Mouse (Mus musculus): ENCODE data around the gene Slc34a1.

Gene Slc34a1

GRCm38 (mm10) chr13:55398088-55398487 lies at the start of gene Slc34a1:
Gene Slc34a1 (plus strand): TSS chr13:55398187.
- no peak for DNase-seq (ENCODE audit: low read depth)

GRCm38 (mm10) chr13:55361145-55361544 lies 36.8 kb upstream of the Slc34a1 start:
- DNase-seq (ENCODE audit: low read depth), result no peak

GRCm38 (mm10) chr13:55361974-55362452 lies 36.0 kb upstream of the Slc34a1 start:
- no peak for DNase-seq (ENCODE audit: low read depth)

GRCm38 (mm10) chr13:55362453-55363060 lies 35.4 kb upstream of the Slc34a1 start, which contains the start of gene Lman2:
Gene Lman2 (minus strand): TSS chr13:55362783.
- DNase-seq (ENCODE audit: low read depth), result peak; percentile 93

GRCm38 (mm10) chr13:55368401-55368800 lies 29.6 kb upstream of the Slc34a1 start:
- DNase-seq (ENCODE audit: low read depth), result no peak

GRCm38 (mm10) chr13:55369531-55370114 lies 28.4 kb upstream of the Slc34a1 start, which contains the start of gene Rgs14:
Gene Rgs14 (plus strand): TSS chr13:55369732.
- DNase-seq (ENCODE audit: low read depth), result peak; percentile 56

- DNase-seq (ENCODE audit: low read depth), result no peak
Observed at GRCm38 (mm10) chr13:55370234-55370633, 27.8 kb upstream of the Slc34a1 start.

- no peak for DNase-seq (ENCODE audit: low read depth)
Observed at GRCm38 (mm10) chr13:55371007-55371681, 26.8 kb upstream of the Slc34a1 start.

GRCm38 (mm10) chr13:55371740-55372139 lies 26.2 kb upstream of the Slc34a1 start:
- no peak for DNase-seq (ENCODE audit: low read depth)

GRCm38 (mm10) chr13:55374206-55374924 lies 23.6 kb upstream of the Slc34a1 start:
- no peak for DNase-seq (ENCODE audit: low read depth)

GRCm38 (mm10) chr13:55375877-55376276 lies 22.1 kb upstream of the Slc34a1 start:
- DNase-seq (ENCODE audit: low read depth), result no peak

- DNase-seq (ENCODE audit: low read depth), result no peak
Observed at GRCm38 (mm10) chr13:55378907-55379580, 18.9 kb upstream of the Slc34a1 start.

GRCm38 (mm10) chr13:55381790-55382189 lies 16.2 kb upstream of the Slc34a1 start:
- no peak for DNase-seq (ENCODE audit: low read depth)

- DNase-seq (ENCODE audit: low read depth), result no peak
Observed at GRCm38 (mm10) chr13:55390644-55391043, 7.3 kb upstream of the Slc34a1 start.

GRCm38 (mm10) chr13:55391626-55392029 lies 6.4 kb upstream of the Slc34a1 start:
- DNase-seq (ENCODE audit: low read depth), result no peak

- DNase-seq (ENCODE audit: low read depth), result no peak
Observed at GRCm38 (mm10) chr13:55392933-55393332, 5.1 kb upstream of the Slc34a1 start.

GRCm38 (mm10) chr13:55399300-55400038 lies 1.5 kb downstream of the Slc34a1 start:
- DNase-seq (ENCODE audit: low read depth), result no peak

- no peak for DNase-seq (ENCODE audit: low read depth)
Observed at GRCm38 (mm10) chr13:55400039-55400346, 2.0 kb downstream of the Slc34a1 start.

GRCm38 (mm10) chr13:55403266-55403665 lies 5.3 kb downstream of the Slc34a1 start:
- DNase-seq (ENCODE audit: low read depth), result no peak

- DNase-seq (ENCODE audit: low read depth), result no peak
Observed at GRCm38 (mm10) chr13:55403935-55404852, 6.2 kb downstream of the Slc34a1 start.
